Mouse (Mus musculus) hindbrain, postnatal 0 days (tissue): ENCODE results near the gene Sertad2. TPM values are rescaled to one million over a fixed set of nuclear protein-coding genes. Genes with fewer than 3 reads are reported as not detected.

Source experiments
- ATAC-seq: fragments of 200-750 bp; cut with Nextera tagmentation; 2 replicates; pipeline ENCODE4 v1.8.0; 2017; ENCODE audit warnings: mild to moderate bottlenecking, moderate TSS enrichment, moderate library complexity
- DNase-seq: peaks from one replicate; pipeline ENCODE4 v3.0.0-alpha.2; 2015; ENCODE audit warnings: low spot score
- H3K27ac ChIP-seq: fragments of 300-500 bp; sonication (generic); 2 replicates; pipeline ENCODE4 v1.5.1; 2014; ENCODE audit warnings: mild to moderate bottlenecking
- H3K27me3 ChIP-seq: fragments of 300-500 bp; sonication (generic); 2 replicates; pipeline ENCODE4 v1.6.1; 2014; ENCODE audit warnings: low read length, mixed read lengths; ENCODE audit not compliant: insufficient read depth
- H3K36me3 ChIP-seq: fragments of 300-500 bp; sonication (generic); 2 replicates; pipeline ENCODE4 v1.6.1; 2014; ENCODE audit warnings: low read length, mixed read lengths; ENCODE audit not compliant: insufficient read depth
- H3K4me1 ChIP-seq: fragments of 300-500 bp; sonication (generic); 2 replicates; pipeline ENCODE4 v1.6.1; 2014; ENCODE audit warnings: antibody characterized with exemption, low read length, mixed read lengths; ENCODE audit not compliant: insufficient read depth
- H3K4me2 ChIP-seq: fragments of 300-500 bp; sonication (generic); 2 replicates; pipeline ENCODE4 v1.6.1; 2014; ENCODE audit warnings: low read depth, mild to moderate bottlenecking, low read length, moderate library complexity, mixed read lengths
- H3K4me3 ChIP-seq: fragments of 300-500 bp; sonication (generic); 2 replicates; pipeline ENCODE4 v1.5.1; 2014; ENCODE audit warnings: low read length
- H3K9ac ChIP-seq: fragments of 300-500 bp; sonication (generic); replicated peaks from 2 replicates; pipeline ENCODE4 v1.6.1; 2014; ENCODE audit warnings: mild to moderate bottlenecking, low read length, moderate library complexity, mixed read lengths
- H3K9me3 ChIP-seq: fragments of 300-500 bp; sonication (generic); 2 replicates; pipeline ENCODE4 v1.6.1; 2016; ENCODE audit warnings: low read length, mixed read lengths
- CTCF ChIP-seq: IDR thresholded peaks from 2 replicates; pipeline ENCODE4 v1.5.1; 2016; ENCODE audit warnings: antibody characterized with exemption, control low read depth, low read depth
- WGBS: fragments of 180-500 bp; shearing (Covaris S2); extraction: QIAGEN DNeasy Blood & Tissue Kit; methylation state at CpG from one replicate; pipeline ENCODE4 v1.1.7; 2014; 5-methylcytosine and 5-hydroxymethylcytosine counted together
- polyA plus RNA-seq: library from polyadenylated mRNA; unstranded; fragments of >200 nt; fragmentation: Nextera tagmentation; extraction: Ambion mirVana; gene quantifications from 2 replicates; pipeline ENCODE4 v1.2.1, GENCODE M21; 2015
- total RNA-seq: library from RNA; depleted of rRNA; stranded (reverse); fragments of >200 nt; gene quantifications from 2 replicates; pipeline ENCODE4 v1.2.3, GENCODE M21; 2014

Sertad2 gene
- total and polyA plus RNA-seq, 2 experiments from 2014 or later, result 18.0 to 38.1 TPM

DNA sequence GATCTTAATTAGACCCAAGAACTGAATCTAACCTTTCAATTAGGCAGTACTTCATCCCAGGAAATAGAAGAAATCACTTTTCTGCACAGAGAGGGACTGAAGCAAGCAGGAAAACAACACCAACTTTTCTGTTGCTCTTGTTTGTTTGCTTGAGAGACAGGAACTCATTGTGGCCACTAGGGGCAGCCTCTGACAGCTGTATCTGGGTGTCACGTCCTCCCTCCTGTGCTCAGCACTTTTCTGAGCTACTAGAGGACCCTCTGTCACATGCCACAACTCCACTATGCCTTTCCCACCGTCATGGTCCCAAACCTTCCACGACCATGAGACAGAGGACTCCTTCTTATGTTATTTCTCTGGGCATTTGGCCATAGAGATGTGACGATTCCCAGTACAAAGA, 118.6 kb downstream of the Sertad2 start:
- Histone ChIP-seq H3K4me1 (no peaks in the 10 kb centered on the region; the same call in none of the 2 replicates), H3K4me2 (no peak overlapping the region), H3K9ac (no peak overlapping the region), H3K4me3 (no peak overlapping the region), H3K36me3 (no peaks in the 10 kb centered on the region), H3K9me3 (no peaks in the 10 kb centered on the region), H3K27me3 (no peaks in the 10 kb centered on the region), H3K27ac (no peak overlapping the region)
- DNase-seq, result peak; percentile 70
- 41% methylated on average over 4 of the region's 4 CpGs for WGBS
- peak; percentile 88 for TF ChIP-seq CTCF
- ATAC-seq, result no peak

DNA sequence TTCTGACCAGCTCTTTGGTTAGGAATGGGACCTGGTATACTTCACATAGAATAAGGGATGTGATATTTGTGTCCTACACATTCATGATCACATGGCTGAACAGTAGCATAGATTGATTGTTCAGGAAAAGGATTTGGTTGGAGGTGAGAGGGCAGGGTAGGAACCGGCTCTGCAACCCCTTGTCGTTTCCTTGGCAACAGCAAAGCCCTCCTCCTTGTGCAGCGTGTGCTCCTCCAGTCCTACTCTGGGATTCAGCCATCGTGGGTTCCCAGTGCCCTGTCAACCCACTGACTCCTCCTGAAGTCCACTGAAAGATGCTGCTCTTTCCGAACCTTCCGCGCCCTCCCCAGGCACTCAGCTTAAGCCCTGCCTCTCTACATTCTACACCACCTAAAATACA, 119.8 kb downstream of the Sertad2 start:
- Histone ChIP-seq H3K27ac (no peak overlapping the region), H3K9ac (no peak overlapping the region), H3K4me1 (no peaks in the 10 kb centered on the region; the same call in 1 of the 2 replicates), H3K36me3 (no peaks in the 10 kb centered on the region), H3K4me3 (no peak overlapping the region), H3K4me2 (no peak overlapping the region), H3K27me3 (no peaks in the 10 kb centered on the region), H3K9me3 (no peaks in the 10 kb centered on the region)
- 59% methylated on average over 7 of the region's 7 CpGs for WGBS
- ATAC-seq (no peak), DNase-seq (no peak)
- no peak for TF ChIP-seq CTCF

DNA sequence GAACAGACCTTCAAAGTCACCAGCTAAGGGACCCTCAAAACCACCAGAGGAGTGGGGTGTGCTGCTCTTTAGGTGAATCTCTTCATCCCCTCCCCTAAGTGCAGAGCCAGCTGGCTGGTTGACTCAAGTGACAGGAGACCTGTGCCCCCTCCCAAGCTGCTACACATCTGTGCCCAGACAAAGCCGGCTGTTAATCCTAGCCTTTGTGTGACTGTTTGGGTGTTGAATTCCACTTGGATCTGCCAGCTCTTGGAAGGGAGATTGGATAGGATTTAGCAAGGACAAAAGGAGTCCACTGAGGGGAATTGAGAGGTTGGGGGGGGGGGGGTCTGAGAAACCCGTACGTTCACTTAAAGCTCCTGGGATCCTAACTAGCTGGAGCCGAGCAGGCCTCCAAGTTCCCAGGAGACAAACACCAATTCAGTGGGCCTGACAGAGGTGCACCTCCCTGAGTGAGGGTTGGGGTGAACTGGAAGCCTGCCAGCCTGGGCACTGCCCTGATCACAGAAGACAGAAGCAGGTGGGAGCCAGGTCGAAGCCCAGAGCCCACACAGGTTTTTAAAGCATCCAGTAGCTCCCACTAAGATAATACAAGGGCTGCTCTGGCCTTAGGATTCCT, 120.6 kb downstream of the Sertad2 start:
- Histone ChIP-seq H3K27me3 (no peaks in the 10 kb centered on the region), H3K4me2 (no peak overlapping the region), H3K9me3 (no peaks in the 10 kb centered on the region), H3K9ac (no peak overlapping the region), H3K36me3 (no peaks in the 10 kb centered on the region), H3K4me3 (no peak overlapping the region), H3K4me1 (no peaks in the 10 kb centered on the region), H3K27ac (no peak overlapping the region)
- WGBS, result 18% methylated on average over 5 of the region's 5 CpGs
- DNase-seq (no peak), ATAC-seq (0 out of 2 replicates have a peak, but pooled peaks have one; percentile 15)
- no peak for TF ChIP-seq CTCF

DNA sequence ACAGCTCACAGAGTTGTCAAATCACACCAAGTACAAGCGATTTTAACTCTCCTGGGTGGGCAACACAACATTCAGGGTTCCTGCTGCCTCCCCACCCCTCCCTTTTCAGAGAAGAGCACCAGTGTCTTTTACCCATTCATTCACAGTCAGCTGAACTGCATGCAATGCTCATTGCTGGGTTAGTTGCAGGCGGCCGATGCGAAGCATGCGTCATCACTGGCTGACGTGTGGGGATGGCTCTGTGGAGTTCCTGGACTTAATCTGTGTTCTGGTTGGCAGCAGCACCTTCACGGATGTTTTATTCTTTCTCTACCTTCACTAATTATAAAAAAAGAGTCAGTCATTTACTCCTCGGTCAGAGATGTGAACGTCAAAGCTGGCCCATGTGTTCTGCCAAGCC, 121.8 kb downstream of the Sertad2 start:
- no peak for TF ChIP-seq CTCF
- DNase-seq, result no peak
- 41% methylated on average over 9 of the region's 9 CpGs for WGBS

DNA sequence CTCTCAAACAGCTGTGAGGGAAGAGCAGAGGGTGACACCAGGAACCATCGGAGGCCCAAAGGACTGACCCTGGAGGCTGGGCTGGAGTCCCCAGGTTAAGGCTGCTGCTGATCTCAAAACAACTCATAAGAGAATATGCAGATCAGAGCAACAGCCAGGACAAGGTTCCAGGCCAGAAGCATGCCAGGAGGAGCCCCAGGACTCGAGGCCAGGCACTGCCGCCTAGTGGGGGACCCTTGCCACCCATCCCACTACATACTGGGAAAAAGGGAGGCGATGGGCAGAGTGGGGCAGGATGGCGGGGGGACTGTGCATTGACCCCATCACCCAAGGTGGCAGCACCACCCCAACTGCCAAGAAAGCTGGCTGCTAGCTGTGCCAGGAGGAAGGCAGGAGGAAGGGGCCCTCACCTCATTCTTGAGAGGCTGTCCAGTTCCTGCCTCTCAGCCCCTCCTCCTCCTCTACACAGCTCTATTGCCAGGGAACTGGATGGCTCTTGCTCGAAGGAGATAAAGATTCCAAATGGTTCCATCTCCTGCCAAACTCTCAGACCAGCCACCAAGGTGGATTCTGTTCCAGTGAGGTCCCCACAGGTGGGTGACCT, 128.8 kb downstream of the Sertad2 start:
- WGBS, result 47% methylated on average over 6 of the region's 6 CpGs
- no peak overlapping the region for H3K4me3 ChIP-seq
- H3K9me3 ChIP-seq, result no peaks in the 10 kb centered on the region
- H3K4me2 ChIP-seq, result no peak overlapping the region
- no peak for DNase-seq
- no peaks in the 10 kb centered on the region for H3K4me1 ChIP-seq
- no peaks in the 10 kb centered on the region for H3K27me3 ChIP-seq
- no peak overlapping the region for H3K9ac ChIP-seq
- no peak for ATAC-seq
- no peak overlapping the region for H3K27ac ChIP-seq
- peak; percentile 60 for TF ChIP-seq CTCF
- no peaks in the 10 kb centered on the region for H3K36me3 ChIP-seq

More for the DNA sequence above, 121.8 kb downstream of the Sertad2 start:
- Histone ChIP-seq H3K4me3 (no peak overlapping the region), H3K9ac (no peak overlapping the region), H3K4me2 (no peak overlapping the region), H3K27ac (no peak overlapping the region), H3K9me3 (no peaks in the 10 kb centered on the region), H3K4me1 (no peaks in the 10 kb centered on the region), H3K36me3 (no peaks in the 10 kb centered on the region), H3K27me3 (no peaks in the 10 kb centered on the region)
- ATAC-seq, result no peak

DNA sequence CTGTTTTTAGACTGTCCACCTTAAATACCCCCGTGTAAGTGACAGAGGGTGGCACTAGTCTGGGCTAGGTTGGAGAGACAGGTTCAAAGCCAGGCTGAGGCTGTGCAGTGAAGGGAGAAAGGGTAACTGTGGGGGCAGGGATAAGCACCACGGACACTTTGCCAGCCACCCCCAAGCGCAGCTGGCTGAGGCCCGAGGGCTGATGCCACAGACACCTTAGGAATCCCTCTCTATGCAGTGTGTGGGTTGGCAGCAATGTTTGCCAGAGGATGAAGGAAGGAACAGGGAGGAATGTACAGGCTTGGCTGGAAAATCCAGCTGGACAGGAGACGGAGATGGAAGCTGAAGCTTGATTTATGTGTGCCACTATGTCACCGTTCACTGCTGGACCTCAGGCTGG, 129.5 kb downstream of the Sertad2 start:
- TF ChIP-seq CTCF, result no peak
- no peak for DNase-seq
- no peaks in the 10 kb centered on the region for H3K9me3 ChIP-seq
- no peaks in the 10 kb centered on the region for H3K27me3 ChIP-seq
- no peak for ATAC-seq
- WGBS, result 84% methylated on average over 6 of the region's 6 CpGs
- H3K36me3 ChIP-seq, result no peaks in the 10 kb centered on the region
- no peak overlapping the region for H3K9ac ChIP-seq
- H3K27ac ChIP-seq, result no peak overlapping the region
- H3K4me3 ChIP-seq, result no peak overlapping the region
- H3K4me1 ChIP-seq, result no peaks in the 10 kb centered on the region
- no peak overlapping the region for H3K4me2 ChIP-seq

DNA sequence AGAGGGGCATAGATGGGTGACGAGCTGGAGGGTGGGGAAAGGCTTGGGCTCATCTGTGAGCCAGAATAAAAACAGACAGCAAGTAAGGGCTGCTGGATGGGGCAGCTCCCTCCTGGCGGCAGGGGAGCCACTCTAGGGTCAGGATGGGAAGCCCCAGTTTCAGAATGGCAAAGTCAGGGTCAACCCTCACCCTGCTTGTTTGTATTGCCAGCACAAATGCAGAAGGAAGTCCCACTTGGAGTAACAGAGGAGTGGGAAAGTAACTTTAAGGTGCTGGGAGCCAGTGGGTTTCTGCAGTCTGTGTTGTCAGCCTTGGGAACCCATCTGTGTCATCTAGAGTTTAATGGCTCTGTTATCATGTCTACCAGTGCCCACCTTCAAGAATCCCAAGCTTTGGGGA, 136.3 kb downstream of the Sertad2 start:
- ATAC-seq (no peak), DNase-seq (no peak)
- Histone ChIP-seq H3K9ac (no peak overlapping the region), H3K4me2 (no peak overlapping the region), H3K36me3 (no peaks in the 10 kb centered on the region), H3K27me3 (no peaks in the 10 kb centered on the region), H3K9me3 (no peaks in the 10 kb centered on the region), H3K27ac (no peak overlapping the region), H3K4me3 (no peak overlapping the region), H3K4me1 (no peaks in the 10 kb centered on the region)
- TF ChIP-seq CTCF, result no peak
- WGBS, result 78% methylated on average over 2 of the region's 2 CpGs
